Mouse (Mus musculus) heart, embryonic 13.5 days (tissue): Measurements from ENCODE around the gene Tbc1d22a. TPM values are rescaled to one million over a fixed set of nuclear protein-coding genes. Genes with fewer than 3 reads are reported as not detected.

Experiments used
- ATAC-seq: fragments of 200-750 bp; cut with Nextera tagmentation; 2 replicates; pipeline ENCODE4 v1.8.0; 2017; ENCODE audit warnings: moderate TSS enrichment; ENCODE audit not compliant: insufficient number of reproducible peaks, low FRiP score, low TSS enrichment; ENCODE audit errors: extremely low read depth
- H3K27ac ChIP-seq: fragments of 300-500 bp; sonication (generic); replicated peaks from 2 replicates; pipeline ENCODE4 v1.5.1; 2015; ENCODE audit warnings: moderate library complexity, mild to moderate bottlenecking, inconsistent platforms
- H3K27me3 ChIP-seq: fragments of 300-500 bp; sonication (generic); replicated peaks from 2 replicates; pipeline ENCODE4 v1.6.1; 2015; ENCODE audit warnings: mild to moderate bottlenecking, inconsistent platforms
- H3K36me3 ChIP-seq: fragments of 300-500 bp; sonication (generic); 2 replicates; pipeline ENCODE4 v1.6.1; 2015; ENCODE audit warnings: mild to moderate bottlenecking, inconsistent platforms
- H3K4me1 ChIP-seq: fragments of 300-500 bp; sonication (generic); 2 replicates; pipeline ENCODE4 v1.6.1; 2015; ENCODE audit warnings: inconsistent platforms
- H3K4me2 ChIP-seq: fragments of 300-500 bp; sonication (generic); 2 replicates; pipeline ENCODE4 v1.6.1; 2015; ENCODE audit warnings: inconsistent platforms, mild to moderate bottlenecking, moderate library complexity
- H3K4me3 ChIP-seq: fragments of 300-500 bp; sonication (generic); 2 replicates; pipeline ENCODE4 v1.5.1; 2015; ENCODE audit warnings: moderate library complexity, mild to moderate bottlenecking, inconsistent platforms
- H3K9ac ChIP-seq: fragments of 300-500 bp; sonication (generic); 2 replicates; pipeline ENCODE4 v1.6.1; 2015; ENCODE audit warnings: inconsistent platforms, mild to moderate bottlenecking, moderate library complexity
- H3K9me3 ChIP-seq: fragments of 300-500 bp; sonication (generic); 2 replicates; pipeline ENCODE4 v1.6.1; 2016; ENCODE audit warnings: inconsistent platforms
- whole genome bisulfite sequencing: fragments of 180-500 bp; shearing (Covaris S2); methylation state at CpG from one replicate; pipeline ENCODE4 v1.1.7; 2015; ENCODE audit warnings: mixed read lengths; 5-methylcytosine and 5-hydroxymethylcytosine counted together
- polyA plus RNA-seq: library from polyadenylated mRNA; unstranded; fragments of >200 nt; fragmentation: Nextera tagmentation; extraction: Ambion mirVana; gene quantifications from 2 replicates; pipeline ENCODE4 v1.2.1, GENCODE M21; 2015

Tbc1d22a gene
- polyA plus RNA-seq, 1 experiment from 2014 or later: 9.1 TPM

DNA sequence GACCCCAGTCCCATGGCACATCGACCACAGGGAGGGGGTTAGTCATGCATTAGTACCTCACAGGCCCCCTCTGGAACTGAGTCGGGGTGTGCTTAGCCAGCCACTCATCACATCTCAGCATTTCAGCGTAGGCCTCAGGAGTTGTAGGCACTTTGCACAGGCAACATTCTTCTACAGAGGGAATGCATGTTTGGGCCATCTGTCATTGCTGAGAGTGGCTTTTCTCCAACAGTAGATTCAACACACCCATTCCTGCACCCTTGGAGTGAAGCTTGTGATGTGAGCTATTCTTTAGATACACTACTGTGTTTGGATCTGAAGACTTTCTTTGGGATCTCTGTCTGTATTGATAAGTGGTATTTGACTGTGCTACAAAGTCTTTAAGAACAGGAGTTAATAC is 75.8 kb downstream of the Tbc1d22a start:
- Histone ChIP-seq H3K9ac (no peak overlapping the region), H3K9me3 (no peaks in the 10 kb centered on the region), H3K36me3 (no peaks in the 10 kb centered on the region), H3K4me2 (no peak overlapping the region), H3K4me1 (peaks cover 11% of the 10 kb centered on the region), H3K27me3 (no peaks in the 10 kb centered on the region; the same call in 1 of the 2 replicates), H3K27ac (no peak overlapping the region), H3K4me3 (no peak overlapping the region)
- 39% methylated on average over 3 of the region's 3 CpGs for WGBS
- ATAC-seq: no peak

DNA sequence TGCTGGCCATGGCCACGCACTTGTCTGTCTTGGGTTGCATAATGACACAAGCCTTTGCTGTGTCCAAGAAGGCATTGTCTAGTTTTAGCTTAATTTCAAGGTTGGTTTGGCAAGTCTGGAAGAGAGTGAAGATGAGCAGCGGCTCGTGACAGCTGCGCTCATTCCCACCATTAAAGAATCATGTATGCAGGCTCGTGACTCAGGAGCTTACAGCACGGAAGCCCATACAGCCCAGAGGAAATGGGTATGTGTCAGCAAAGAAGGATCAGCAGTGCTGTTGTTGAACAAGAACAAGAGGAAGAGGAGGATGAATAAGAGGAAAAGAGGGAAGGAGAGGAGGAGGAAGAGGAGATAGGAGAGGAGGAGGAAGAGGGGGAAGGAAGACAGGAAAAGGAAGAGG is 78.0 kb downstream of the Tbc1d22a start:
- H3K9me3 ChIP-seq: no peaks in the 10 kb centered on the region
- H3K4me2 ChIP-seq: no peak overlapping the region
- no peak overlapping the region for H3K27ac ChIP-seq
- no peak overlapping the region for H3K9ac ChIP-seq
- peaks cover 11% of the 10 kb centered on the region for H3K4me1 ChIP-seq
- 85% methylated on average over 6 of the region's 6 CpGs for WGBS
- H3K4me3 ChIP-seq: no peak overlapping the region
- no peaks in the 10 kb centered on the region for H3K36me3 ChIP-seq
- no peak for ATAC-seq
- no peaks in the 10 kb centered on the region for H3K27me3 ChIP-seq

DNA sequence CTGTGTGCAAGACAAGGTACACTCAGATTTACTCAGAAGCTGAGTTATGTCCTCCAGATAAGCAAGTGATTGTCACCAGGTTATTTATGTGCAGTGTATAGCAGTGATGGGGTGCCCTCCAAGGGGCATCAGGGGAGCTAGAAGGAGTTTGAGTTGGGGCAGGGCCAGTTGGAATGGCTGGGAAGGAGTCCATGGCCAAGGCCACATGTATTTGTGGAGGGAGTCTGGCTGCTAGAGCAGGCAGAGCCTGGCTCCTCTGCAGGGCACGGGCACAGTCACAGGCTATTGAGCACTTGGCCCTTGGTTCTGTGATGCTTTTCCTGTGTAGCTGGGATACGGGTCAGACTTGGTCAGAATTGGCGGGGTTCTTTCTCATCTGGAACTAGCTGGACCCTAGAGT is 80.2 kb downstream of the Tbc1d22a start:
- no peaks in the 10 kb centered on the region for H3K27me3 ChIP-seq
- no peak overlapping the region for H3K27ac ChIP-seq
- no peak overlapping the region for H3K4me2 ChIP-seq
- 77% methylated on average over 3 of the region's 3 CpGs for WGBS
- H3K36me3 ChIP-seq: no peaks in the 10 kb centered on the region
- peaks cover 11% of the 10 kb centered on the region for H3K4me1 ChIP-seq
- H3K9ac ChIP-seq: no peak overlapping the region
- no peak overlapping the region for H3K4me3 ChIP-seq
- no peak for ATAC-seq
- H3K9me3 ChIP-seq: no peaks in the 10 kb centered on the region

DNA sequence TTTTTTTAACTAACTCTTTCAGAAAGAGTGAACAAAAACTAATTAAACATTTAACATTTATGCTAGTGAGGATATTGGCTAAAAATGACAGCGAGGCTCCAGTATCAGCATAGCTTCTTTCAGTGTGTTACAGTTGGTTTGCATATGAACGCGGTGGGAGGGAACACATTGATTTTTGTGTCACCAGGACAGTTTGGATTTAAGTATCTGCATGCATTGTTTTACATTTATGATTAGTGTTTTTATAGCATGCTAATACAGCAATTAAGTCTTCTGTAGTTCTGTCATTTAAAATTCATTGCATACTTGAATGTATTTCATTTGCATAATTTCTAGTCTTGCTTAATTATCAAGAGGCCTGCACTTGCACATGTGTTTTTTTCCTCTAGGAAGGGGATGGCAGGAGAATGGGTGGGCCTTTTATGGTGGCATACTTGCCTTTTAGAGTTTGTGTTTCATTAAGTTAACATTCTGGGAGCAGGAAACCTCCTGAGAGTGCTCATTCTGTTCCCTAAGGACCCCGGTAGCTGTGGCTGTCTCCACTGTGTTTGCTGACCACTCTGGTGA is 81.5 kb downstream of the Tbc1d22a start:
- 79% methylated on average over 4 of the region's 4 CpGs for WGBS
- H3K27ac ChIP-seq: no peak overlapping the region
- no peaks in the 10 kb centered on the region; the same call in 1 of the 2 replicates for H3K4me1 ChIP-seq
- H3K36me3 ChIP-seq: peaks cover 6% of the 10 kb centered on the region; the same call in 1 of the 2 replicates
- no peak overlapping the region for H3K4me2 ChIP-seq
- no peak overlapping the region for H3K9ac ChIP-seq
- no peaks in the 10 kb centered on the region for H3K9me3 ChIP-seq
- no peak overlapping the region for H3K4me3 ChIP-seq
- no peaks in the 10 kb centered on the region for H3K27me3 ChIP-seq
- ATAC-seq: no peak

DNA sequence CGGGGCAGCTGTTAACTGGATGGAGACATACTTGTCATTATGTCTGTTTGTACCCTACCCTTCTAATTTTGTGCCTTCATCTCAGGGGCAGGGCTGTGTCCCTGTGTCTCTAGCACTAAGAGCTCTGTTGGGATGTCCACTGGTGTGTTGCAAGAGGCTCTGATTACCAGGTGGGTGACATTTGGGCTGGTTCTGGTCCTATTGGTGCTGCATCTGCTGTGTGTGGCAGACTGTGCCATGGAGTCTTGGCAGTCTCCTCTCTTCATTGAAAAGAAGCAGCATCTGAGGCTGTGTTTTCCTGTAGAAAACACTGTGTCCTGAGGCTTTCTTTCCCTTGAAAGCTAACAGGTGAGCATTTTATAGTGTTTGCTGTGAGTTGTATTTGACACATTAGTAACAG is 83.0 kb downstream of the Tbc1d22a start:
- no peak for ATAC-seq
- Histone ChIP-seq H3K4me2 (no peak overlapping the region), H3K27ac (no peak overlapping the region), H3K9ac (no peak overlapping the region), H3K4me1 (no peaks in the 10 kb centered on the region), H3K36me3 (peaks cover 18% of the 10 kb centered on the region; the same call in 1 of the 2 replicates), H3K9me3 (no peaks in the 10 kb centered on the region), H3K4me3 (no peak overlapping the region), H3K27me3 (no peaks in the 10 kb centered on the region)
- 85% methylated on average over 1 of the region's 1 CpGs for WGBS

DNA sequence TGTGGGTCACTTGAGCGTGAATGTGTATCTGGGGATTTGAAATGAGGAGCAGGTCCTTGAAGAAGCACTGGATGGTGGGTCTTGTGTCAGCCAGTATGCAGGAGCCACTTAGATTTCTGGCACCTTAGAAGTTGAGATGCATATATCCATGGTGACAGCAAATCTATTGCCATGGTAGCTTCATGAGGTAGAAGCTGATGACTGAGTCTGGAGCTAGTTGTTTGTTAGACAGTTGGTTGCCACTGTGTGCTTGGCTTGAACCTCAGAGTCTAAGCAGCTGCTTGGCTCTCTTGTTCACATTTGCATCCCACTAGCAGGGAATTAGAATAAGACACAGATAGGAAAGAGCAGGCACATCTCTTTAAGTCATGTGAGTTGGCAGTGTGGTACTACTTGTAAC is 89.6 kb downstream of the Tbc1d22a start:
- no peak overlapping the region for H3K4me2 ChIP-seq
- no peak for ATAC-seq
- no peaks in the 10 kb centered on the region for H3K4me1 ChIP-seq
- WGBS: 79% methylated on average over 1 of the region's 1 CpGs
- no peak overlapping the region for H3K27ac ChIP-seq
- no peaks in the 10 kb centered on the region for H3K9me3 ChIP-seq
- H3K9ac ChIP-seq: no peak overlapping the region
- H3K36me3 ChIP-seq: peaks cover 19% of the 10 kb centered on the region; the same call in 1 of the 2 replicates
- no peak overlapping the region for H3K4me3 ChIP-seq
- no peaks in the 10 kb centered on the region for H3K27me3 ChIP-seq

DNA sequence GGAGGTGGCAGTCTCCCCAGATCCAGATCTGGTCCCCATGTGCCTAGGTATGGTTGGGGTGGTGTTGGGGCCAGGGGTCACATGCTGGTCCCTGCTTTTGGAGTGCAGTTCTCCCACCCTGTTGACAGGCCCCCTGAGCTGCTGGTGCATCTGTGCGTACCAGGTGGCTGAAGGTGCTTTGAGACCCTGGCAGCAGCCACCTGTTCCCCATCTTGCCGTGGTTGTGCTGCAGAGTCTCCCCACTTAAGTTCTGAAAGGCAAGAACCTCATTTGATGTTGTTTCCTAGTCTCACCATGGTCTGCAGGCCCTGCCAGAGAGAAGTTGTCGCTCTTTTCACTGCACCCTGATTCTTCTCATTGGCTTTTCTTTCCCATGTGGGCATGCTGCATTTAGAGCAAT is 90.6 kb downstream of the Tbc1d22a start:
- no peak for ATAC-seq

DNA sequence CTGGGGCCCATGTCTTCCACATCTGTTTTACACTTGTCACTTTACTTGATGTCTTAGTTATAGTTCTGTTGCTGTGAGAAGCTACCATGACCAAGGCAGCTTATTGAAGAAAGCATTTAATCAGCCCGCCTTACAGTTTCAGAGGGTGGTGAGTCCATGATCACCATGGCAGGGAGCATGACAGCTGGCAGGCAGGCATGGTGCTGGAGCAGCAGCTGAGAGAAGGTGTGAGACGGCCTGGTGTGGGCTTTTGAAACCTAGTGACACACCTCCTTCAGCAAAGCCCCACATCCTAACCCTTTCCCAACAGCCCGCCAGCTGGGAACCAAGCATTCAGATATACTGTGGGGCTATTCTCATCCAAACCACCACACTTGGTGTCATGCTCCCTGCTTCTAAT is 91.0 kb downstream of the Tbc1d22a start:
- H3K27ac ChIP-seq: no peak overlapping the region
- no peaks in the 10 kb centered on the region for H3K27me3 ChIP-seq
- H3K9ac ChIP-seq: no peak overlapping the region
- H3K4me3 ChIP-seq: no peak overlapping the region
- no peak overlapping the region for H3K4me2 ChIP-seq
- ATAC-seq: no peak
- no peaks in the 10 kb centered on the region for H3K4me1 ChIP-seq
- H3K9me3 ChIP-seq: no peaks in the 10 kb centered on the region
- WGBS: 69% methylated on average over 3 of the region's 3 CpGs
- peaks cover 15% of the 10 kb centered on the region; the same call in 1 of the 2 replicates for H3K36me3 ChIP-seq

More for the DNA sequence above, 90.6 kb downstream of the Tbc1d22a start:
- no peaks in the 10 kb centered on the region for H3K9me3 ChIP-seq
- no peak overlapping the region for H3K27ac ChIP-seq
- no peaks in the 10 kb centered on the region for H3K27me3 ChIP-seq
- H3K4me2 ChIP-seq: no peak overlapping the region
- no peaks in the 10 kb centered on the region for H3K4me1 ChIP-seq
- peaks cover 19% of the 10 kb centered on the region; the same call in 1 of the 2 replicates for H3K36me3 ChIP-seq
- H3K9ac ChIP-seq: no peak overlapping the region
- no peak overlapping the region for H3K4me3 ChIP-seq
- 86% methylated on average over 3 of the region's 3 CpGs for WGBS

DNA sequence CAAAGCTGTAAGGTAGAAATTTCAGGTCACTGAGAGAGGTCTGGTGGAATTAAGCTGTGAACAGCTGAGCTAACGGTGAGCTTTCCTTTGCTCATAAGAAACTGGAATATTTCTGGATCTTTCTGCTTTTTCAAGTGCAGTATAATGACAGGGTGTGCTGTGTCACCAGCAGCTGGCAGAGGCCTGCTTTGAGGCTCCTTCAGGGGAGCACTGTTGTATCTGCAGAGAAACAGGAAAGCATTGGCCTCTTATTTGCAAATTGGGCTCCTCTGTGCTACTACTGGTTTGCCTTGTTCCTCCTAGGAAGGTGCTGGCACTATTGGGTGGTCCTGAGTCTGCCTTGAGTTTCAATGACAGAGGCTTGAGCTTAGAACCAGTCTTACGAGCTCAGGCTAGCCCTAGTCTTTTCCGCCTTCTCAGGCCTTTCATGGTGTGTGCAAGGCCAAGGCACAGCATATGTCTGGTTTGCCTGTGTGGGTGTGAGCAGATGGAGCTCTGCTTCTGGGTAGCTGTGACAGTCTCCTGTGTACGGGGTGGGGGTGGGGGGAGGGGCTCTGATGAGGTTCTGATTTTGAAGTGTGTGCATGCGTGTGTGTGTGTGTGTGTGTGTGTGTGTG is 95.1 kb downstream of the Tbc1d22a start:
- H3K27ac ChIP-seq: no peak overlapping the region
- 79% methylated on average over 5 of the region's 5 CpGs for WGBS
- no peak overlapping the region for H3K9ac ChIP-seq
- peaks cover 6% of the 10 kb centered on the region for H3K36me3 ChIP-seq
- H3K27me3 ChIP-seq: no peaks in the 10 kb centered on the region
- H3K9me3 ChIP-seq: no peaks in the 10 kb centered on the region
- no peak overlapping the region for H3K4me2 ChIP-seq
- H3K4me1 ChIP-seq: no peaks in the 10 kb centered on the region
- no peak overlapping the region for H3K4me3 ChIP-seq
- no peak for ATAC-seq

DNA sequence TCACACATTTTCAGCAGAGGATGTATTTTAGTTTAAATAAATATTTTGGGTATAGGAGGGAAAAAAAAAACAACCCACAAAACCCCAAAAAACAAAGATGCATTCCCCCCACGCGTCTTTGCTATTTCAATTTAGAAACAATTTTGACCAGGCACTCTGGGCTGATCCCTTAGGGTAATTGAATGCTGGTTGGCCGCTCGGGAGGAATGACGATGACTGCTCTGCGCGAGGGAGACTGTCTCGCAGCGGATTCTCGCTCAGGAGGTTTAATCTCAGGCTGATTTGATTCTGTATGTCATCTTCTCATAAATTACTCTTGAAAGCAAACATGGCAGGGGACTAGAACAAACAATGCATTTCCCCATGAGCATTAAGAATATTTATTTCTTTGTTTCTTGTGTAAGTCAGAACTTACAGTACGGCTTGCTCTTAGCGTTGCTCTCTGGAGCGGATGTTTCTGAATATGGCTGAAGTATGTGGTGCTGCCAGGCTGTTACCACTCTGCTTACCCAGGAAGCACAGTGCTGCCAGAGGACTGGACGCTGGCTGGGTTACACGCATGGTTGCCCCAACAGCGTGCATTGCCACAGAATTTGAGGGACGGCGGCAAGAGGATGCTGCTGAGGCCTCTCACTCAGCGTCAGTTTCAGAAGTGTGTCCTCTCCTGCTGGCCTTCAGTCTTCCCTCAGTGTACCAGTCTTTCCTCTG is 106.7 kb downstream of the Tbc1d22a start:
- Histone ChIP-seq H3K9ac (no peak overlapping the region), H3K27ac (no peak overlapping the region), H3K36me3 (peaks cover 8% of the 10 kb centered on the region), H3K4me2 (no peak overlapping the region), H3K4me3 (no peak overlapping the region), H3K9me3 (no peaks in the 10 kb centered on the region), H3K4me1 (no peaks in the 10 kb centered on the region), H3K27me3 (no peaks in the 10 kb centered on the region)
- WGBS: 88% methylated on average over 19 of the region's 19 CpGs
- ATAC-seq: no peak

DNA sequence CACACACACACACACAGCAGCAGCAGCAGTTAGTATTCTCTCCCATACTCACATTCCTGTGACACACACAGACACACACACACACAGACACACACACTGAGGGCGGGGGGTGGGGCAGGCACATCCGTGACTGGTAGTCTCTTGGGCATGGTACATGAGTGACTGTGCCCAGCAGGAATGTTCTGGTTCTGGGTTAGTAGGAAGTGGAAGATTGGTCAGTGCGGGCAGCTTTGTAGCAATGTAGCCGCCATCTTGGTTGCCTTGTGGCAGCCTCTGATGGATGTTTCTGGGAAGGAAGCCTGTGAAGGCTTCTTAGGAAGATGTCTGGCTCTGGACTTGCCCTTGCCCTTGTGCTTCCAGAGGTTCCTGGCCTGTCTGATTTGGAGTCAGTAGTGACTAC is 112.1 kb downstream of the Tbc1d22a start:
- no peaks in the 10 kb centered on the region for H3K4me1 ChIP-seq
- H3K27me3 ChIP-seq: no peaks in the 10 kb centered on the region; the same call in 1 of the 2 replicates
- no peak overlapping the region for H3K27ac ChIP-seq
- H3K9ac ChIP-seq: no peak overlapping the region
- no peak overlapping the region for H3K4me2 ChIP-seq
- H3K4me3 ChIP-seq: no peak overlapping the region
- no peaks in the 10 kb centered on the region for H3K9me3 ChIP-seq
- ATAC-seq: no peak
- 87% methylated on average over 4 of the region's 4 CpGs for WGBS
- H3K36me3 ChIP-seq: 0 out of 2 replicates have a peak, but pooled peaks cover 3% of the 10 kb centered on the region
